Mouse (Mus musculus) thymus, postnatal 25 days (tissue): ENCODE results near the gene Slirp.

Experiments used
- DNase-seq: peaks from one replicate; pipeline ENCODE4 v3.0.0; 2022

Slirp gene

GRCm38 (mm10) chr12:87443700-87444122 lies at the start of gene Slirp, which contains the start of gene Alkbh1:
Gene Slirp (plus strand): TSS chr12:87443896.
Gene Alkbh1 (minus strand): TSS chr12:87444017.
- peak; percentile 84 for DNase-seq

- no peak for DNase-seq
Observed at GRCm38 (mm10) chr12:87394316-87394715, 49.4 kb upstream of the Slirp start.

- no peak for DNase-seq
Observed at GRCm38 (mm10) chr12:87397126-87397525, 46.6 kb upstream of the Slirp start.

GRCm38 (mm10) chr12:87397811-87398417 lies 45.8 kb upstream of the Slirp start:
- no peak for DNase-seq

GRCm38 (mm10) chr12:87399119-87399819 lies 44.4 kb upstream of the Slirp start:
- DNase-seq, result no peak

GRCm38 (mm10) chr12:87401883-87402282 lies 41.8 kb upstream of the Slirp start:
- no peak for DNase-seq

GRCm38 (mm10) chr12:87405165-87405564 lies 38.5 kb upstream of the Slirp start:
- DNase-seq, result no peak

GRCm38 (mm10) chr12:87405721-87406120 lies 38.0 kb upstream of the Slirp start:
- DNase-seq, result no peak

- DNase-seq, result no peak
Observed at GRCm38 (mm10) chr12:87407869-87408605, 35.7 kb upstream of the Slirp start.

GRCm38 (mm10) chr12:87409123-87409522 lies 34.6 kb upstream of the Slirp start:
- no peak for DNase-seq

GRCm38 (mm10) chr12:87410999-87411398 lies 32.7 kb upstream of the Slirp start:
- DNase-seq, result no peak

GRCm38 (mm10) chr12:87413179-87413790 lies 30.4 kb upstream of the Slirp start:
- peak; percentile 68 for DNase-seq

- DNase-seq, result no peak
Observed at GRCm38 (mm10) chr12:87415358-87415757, 28.3 kb upstream of the Slirp start.

- peak; percentile 53 for DNase-seq
Observed at GRCm38 (mm10) chr12:87416690-87417089, 27.0 kb upstream of the Slirp start.

GRCm38 (mm10) chr12:87418921-87419320 lies 24.8 kb upstream of the Slirp start:
- no peak for DNase-seq

GRCm38 (mm10) chr12:87419974-87420485 lies 23.7 kb upstream of the Slirp start:
- no peak for DNase-seq

- DNase-seq, result no peak
Observed at GRCm38 (mm10) chr12:87421708-87422507, 21.8 kb upstream of the Slirp start.

- no peak for DNase-seq
Observed at GRCm38 (mm10) chr12:87423700-87424099, 20.0 kb upstream of the Slirp start.

- DNase-seq, result no peak
Observed at GRCm38 (mm10) chr12:87424516-87424915, 19.2 kb upstream of the Slirp start.

GRCm38 (mm10) chr12:87426354-87427031 lies 17.2 kb upstream of the Slirp start:
- DNase-seq, result no peak

GRCm38 (mm10) chr12:87428295-87428694 lies 15.4 kb upstream of the Slirp start:
- no peak for DNase-seq

- DNase-seq, result no peak
Observed at GRCm38 (mm10) chr12:87428885-87429284, 14.8 kb upstream of the Slirp start.
